Mouse (Mus musculus): ENCODE data around the gene Zfp358.
A peak's percentile ranks its signal among the peaks of the same experiment; 100 is the strongest.

Gene Zfp358

GRCm38 (mm10) chr8:3492901-3493844 is at the start of gene Zfp358:
TSS of gene Zfp358 (plus strand) at chr8:3493138.
- DNase-seq (ENCODE audit: low read depth, low spot score): peak; percentile 68

GRCm38 (mm10) chr8:3449226-3449625 is 43.7 kb upstream of the Zfp358 start:
- no peak for DNase-seq (ENCODE audit: low read depth, low spot score)

- peak; percentile 75 for DNase-seq (ENCODE audit: low read depth, low spot score)
These were observed 42.3 kb upstream of the Zfp358 start for GRCm38 (mm10) chr8:3450670-3451069.

- no peak for DNase-seq (ENCODE audit: low read depth, low spot score)
These were observed 40.9 kb upstream of the Zfp358 start for GRCm38 (mm10) chr8:3451992-3452391.

GRCm38 (mm10) chr8:3463248-3463647 is 29.7 kb upstream of the Zfp358 start:
- no peak for DNase-seq (ENCODE audit: low read depth, low spot score)

- DNase-seq (ENCODE audit: low read depth, low spot score): peak; percentile 79
These were observed 28.6 kb upstream of the Zfp358 start for GRCm38 (mm10) chr8:3464309-3464708.

- peak; percentile 100 for DNase-seq (ENCODE audit: low read depth, low spot score)
These were observed 25.7 kb upstream of the Zfp358 start, which contains the start of gene Pex11g for GRCm38 (mm10) chr8:3467006-3467885. TSS of gene Pex11g (minus strand) at chr8:3467680.

GRCm38 (mm10) chr8:3467886-3468545 is 24.9 kb upstream of the Zfp358 start:
- peak; percentile 24 for DNase-seq (ENCODE audit: low read depth, low spot score)

- DNase-seq (ENCODE audit: low read depth, low spot score): peak; percentile 59
These were observed 24.1 kb upstream of the Zfp358 start for GRCm38 (mm10) chr8:3468838-3469237.

GRCm38 (mm10) chr8:3470562-3470961 is 22.4 kb upstream of the Zfp358 start, which contains the start of gene Tex45:
TSS of gene Tex45 (plus strand) at chr8:3470862.
- no peak for DNase-seq (ENCODE audit: low read depth, low spot score)

- DNase-seq (ENCODE audit: low read depth, low spot score): no peak
These were observed 17.1 kb upstream of the Zfp358 start for GRCm38 (mm10) chr8:3475715-3476429.

- no peak for DNase-seq (ENCODE audit: low read depth, low spot score)
These were observed 12.6 kb upstream of the Zfp358 start for GRCm38 (mm10) chr8:3480221-3480785.

- DNase-seq (ENCODE audit: low read depth, low spot score): peak; percentile 42
These were observed 11.3 kb upstream of the Zfp358 start for GRCm38 (mm10) chr8:3481605-3482004.

- no peak for DNase-seq (ENCODE audit: low read depth, low spot score)
These were observed 10.6 kb upstream of the Zfp358 start for GRCm38 (mm10) chr8:3482240-3482740.

- no peak for DNase-seq (ENCODE audit: low read depth, low spot score)
These were observed 9.4 kb upstream of the Zfp358 start for GRCm38 (mm10) chr8:3483546-3483945.

GRCm38 (mm10) chr8:3485192-3485591 is 7.7 kb upstream of the Zfp358 start:
- no peak for DNase-seq (ENCODE audit: low read depth, low spot score)

GRCm38 (mm10) chr8:3493845-3494208 is 889 bp downstream of the Zfp358 start:
- DNase-seq (ENCODE audit: low read depth, low spot score): no peak

- no peak for DNase-seq (ENCODE audit: low read depth, low spot score)
These were observed 2.9 kb downstream of the Zfp358 start for GRCm38 (mm10) chr8:3495578-3496427.

GRCm38 (mm10) chr8:3496428-3496748 is 3.5 kb downstream of the Zfp358 start:
- no peak for DNase-seq (ENCODE audit: low read depth, low spot score)

- DNase-seq (ENCODE audit: low read depth, low spot score): no peak
These were observed 5.6 kb downstream of the Zfp358 start for GRCm38 (mm10) chr8:3498583-3498982.

Data from 3T3-L1 (cell line).